Mouse (Mus musculus): ENCODE data around the gene Enah. TPM values are rescaled to one million over a fixed set of nuclear protein-coding genes. Genes with fewer than 3 reads are reported as not detected.

The Enah gene
- polyA plus RNA-seq, 1 experiment from 2014 or later = 167 TPM

- no peak for ATAC-seq
- H3K27me3 ChIP-seq = no peaks in the 10 kb centered on the region
- no peak for TF ChIP-seq CTCF (IDR thresholded peaks at IDR 0.05)
- in situ Hi-C loops (cut with MboI; ENCODE audit: low pct_unique_long_range_greater_than_20kb) = no loop called here
- POLR2A ChIA-PET = interaction anchor here (0.8 kb wide), 1 partner anchor 173 kb away, joined by 3 read pairs; no protein-coding TSS in a partner anchor
- CTCF ChIA-PET = interaction anchor here (0.7 kb wide), 1 partner anchor 94 kb away, joined by 3 read pairs; no protein-coding TSS in a partner anchor
- no peak for DNase-seq (ENCODE audit: low read depth, low spot score)
These were observed 96.4 kb downstream of the Enah start for GRCm38 (mm10) chr1:181923384-181923783.

DNA sequence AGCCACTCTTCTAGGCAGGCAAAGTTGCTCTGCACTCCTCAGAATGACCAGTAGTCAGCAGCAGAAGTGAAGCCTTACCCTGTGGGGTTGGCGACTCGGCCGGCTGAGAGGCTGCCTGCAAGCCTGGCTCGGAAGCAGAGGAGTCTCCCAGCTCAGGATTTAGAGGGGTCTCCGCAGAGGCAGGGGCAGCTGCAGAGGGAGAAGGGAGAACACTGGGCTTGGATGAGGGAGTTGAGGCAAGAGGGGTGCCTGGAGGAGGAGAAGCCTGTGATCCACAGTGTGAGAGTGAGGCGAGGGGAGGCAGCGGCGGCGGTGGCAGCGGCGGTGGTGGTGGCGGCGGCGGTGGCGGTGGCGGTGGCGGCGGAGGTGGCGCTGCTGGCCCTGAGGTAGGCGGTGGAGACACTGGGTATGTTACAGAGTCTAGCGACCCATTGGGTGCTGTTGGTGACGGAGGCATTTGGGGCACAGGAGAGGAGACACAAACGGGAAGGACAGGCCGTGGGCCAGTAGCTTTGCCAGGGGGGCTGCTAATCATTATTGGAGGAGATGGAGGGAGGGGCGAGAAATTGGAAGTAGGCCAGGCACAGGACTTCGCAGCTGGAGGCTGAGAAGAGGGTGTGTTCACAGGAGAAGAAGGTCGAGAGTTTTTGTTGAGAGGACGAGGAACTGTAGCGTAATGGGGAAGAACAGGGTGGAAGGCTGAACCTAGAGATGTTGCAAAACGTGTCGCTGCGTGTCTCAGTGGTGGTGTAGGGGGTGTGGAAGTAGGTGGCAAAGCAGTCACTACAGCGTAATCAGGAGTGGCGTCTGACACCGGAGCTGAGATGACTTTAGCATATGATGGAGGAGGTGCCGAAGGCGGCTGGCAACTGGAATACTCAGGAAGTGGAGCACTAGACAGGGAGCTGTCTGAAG is 98.0 kb downstream of the Enah start:
- ATAC-seq (no peak), DNase-seq (ENCODE audit: low read depth, low spot score) (no peak)
- ChIA-PET CTCF (no interaction called here), POLR2A (no interaction called here)
- H3K27me3 ChIP-seq = no peaks in the 10 kb centered on the region
- TF ChIP-seq CTCF (IDR thresholded peaks at IDR 0.05) = no peak
- in situ Hi-C loops (cut with MboI; ENCODE audit: low pct_unique_long_range_greater_than_20kb) = no loop called here

GRCm38 (mm10) chr1:181911841-181912240 is 107.9 kb downstream of the Enah start:
- TF ChIP-seq CTCF (IDR thresholded peaks at IDR 0.05) = no peak
- ATAC-seq (peak; percentile 39), DNase-seq (ENCODE audit: low read depth, low spot score) (peak; percentile 20)
- POLR2A ChIA-PET = no interaction called here
- H3K27me3 ChIP-seq = no peaks in the 10 kb centered on the region
- CTCF ChIA-PET = interaction anchor here (1.2 kb wide), 1 partner anchor 23 kb away, joined by 4 read pairs; no protein-coding TSS in a partner anchor
- in situ Hi-C loops (cut with MboI; ENCODE audit: low pct_unique_long_range_greater_than_20kb) = no loop called here

- ATAC-seq (no peak), DNase-seq (ENCODE audit: low read depth, low spot score) (no peak)
- in situ Hi-C loops (cut with MboI; ENCODE audit: low pct_unique_long_range_greater_than_20kb) = no loop called here
- ChIA-PET CTCF (interaction anchor here (0.7 kb wide), 1 partner anchor 225 kb away, joined by 3 read pairs; no protein-coding TSS in a partner anchor), POLR2A (no interaction called here)
- TF ChIP-seq CTCF (IDR thresholded peaks at IDR 0.05) = no peak
- no peaks in the 10 kb centered on the region for H3K27me3 ChIP-seq
These were observed 118.0 kb downstream of the Enah start for GRCm38 (mm10) chr1:181901706-181902373.

DNA sequence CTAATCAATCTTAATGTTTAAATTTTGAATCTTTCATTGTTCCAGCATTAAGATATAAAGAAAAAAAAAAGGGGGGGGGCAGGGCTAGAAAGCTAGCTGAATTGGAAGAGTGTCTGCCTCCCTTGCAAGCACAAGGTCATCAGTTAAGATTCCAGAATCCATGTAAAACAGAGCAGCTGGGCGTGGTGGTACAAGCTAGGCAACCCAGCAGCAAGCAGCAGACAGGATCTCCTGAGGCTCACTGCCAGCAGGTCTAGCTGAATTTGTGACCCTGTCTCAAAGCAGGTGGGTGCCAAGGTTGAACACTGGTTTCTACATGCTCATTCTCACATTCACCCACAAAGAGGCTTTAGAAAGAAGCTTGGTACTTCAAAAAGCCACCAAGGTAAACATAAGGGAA is 118.9 kb downstream of the Enah start:
- no peak for TF ChIP-seq CTCF (IDR thresholded peaks at IDR 0.05)
- ATAC-seq (no peak), DNase-seq (ENCODE audit: low read depth, low spot score) (no peak)
- POLR2A ChIA-PET = interaction anchor here (0.7 kb wide), 1 partner anchor 687 kb away, joined by 4 read pairs; no protein-coding TSS in a partner anchor
- no peaks in the 10 kb centered on the region for H3K27me3 ChIP-seq
- CTCF ChIA-PET = interaction anchor here (0.7 to 1.7 kb wide), 3 partner anchors 12 to 226 kb away, joined by 3 to 6 read pairs (median 3); no protein-coding TSS in a partner anchor
- in situ Hi-C loops (cut with MboI; ENCODE audit: low pct_unique_long_range_greater_than_20kb) = no loop called here

DNA sequence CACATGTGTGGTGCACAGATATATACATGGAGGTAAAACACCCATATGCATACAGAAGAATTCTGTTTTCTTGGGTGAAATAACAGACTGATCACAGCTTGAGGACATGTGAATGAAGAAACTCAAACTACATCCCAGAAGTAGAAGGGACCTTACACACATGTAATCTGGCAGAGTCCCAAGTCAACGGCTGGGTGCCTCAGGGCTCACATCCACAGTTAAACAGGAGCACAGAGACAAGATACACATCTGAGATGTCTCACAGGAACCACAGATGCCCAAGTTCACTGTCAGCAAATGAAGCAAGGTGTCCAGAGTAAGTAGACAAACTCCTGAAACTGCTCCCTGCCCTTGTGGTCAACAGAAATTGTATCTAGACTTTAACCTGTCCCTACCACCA is 120.8 kb downstream of the Enah start:
- ChIA-PET POLR2A (interaction anchor here (1.3 kb wide), 1 partner anchor 10 kb away, joined by 3 read pairs; no protein-coding TSS in a partner anchor), CTCF (interaction anchor here (2.5 kb wide), 1 partner anchor 10 kb away, joined by 9 read pairs; no protein-coding TSS in a partner anchor)
- no peak for ATAC-seq
- H3K27me3 ChIP-seq = no peaks in the 10 kb centered on the region
- no peak for DNase-seq (ENCODE audit: low read depth, low spot score)
- in situ Hi-C loops (cut with MboI; ENCODE audit: low pct_unique_long_range_greater_than_20kb) = loop anchor here (25.0 kb wide), 2 partner anchors 438 to 638 kb away; partner anchors contain the start of gene Fbxo28
- no peak for TF ChIP-seq CTCF (IDR thresholded peaks at IDR 0.05)

DNA sequence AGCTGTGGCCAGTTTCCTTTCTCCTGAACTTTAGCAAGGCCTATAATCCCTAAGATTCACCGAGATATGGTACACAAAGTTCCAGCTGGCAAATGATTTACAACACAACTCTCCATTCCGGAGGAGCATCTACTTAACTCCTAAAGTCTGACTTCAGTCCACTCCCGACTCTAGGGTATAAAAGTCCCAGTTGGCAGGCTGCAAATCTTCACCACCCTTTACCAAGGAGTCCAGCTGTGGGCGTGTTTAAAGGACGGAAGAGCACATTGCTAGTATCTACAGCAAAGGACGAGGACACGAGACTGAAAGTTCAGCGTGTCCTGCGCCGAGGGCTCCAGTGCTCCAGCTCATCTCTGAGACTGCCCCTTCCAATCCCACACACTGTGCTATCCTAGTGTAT is 122.8 kb downstream of the Enah start:
- DNase-seq (ENCODE audit: low read depth, low spot score) = no peak
- ChIA-PET POLR2A (no interaction called here), CTCF (interaction anchor here (1.1 to 2.5 kb wide), 2 partner anchors 8 to 218 kb away, joined by 6 to 9 read pairs; no protein-coding TSS in a partner anchor)
- TF ChIP-seq CTCF (IDR thresholded peaks at IDR 0.05) = no peak
- in situ Hi-C loops (cut with MboI; ENCODE audit: low pct_unique_long_range_greater_than_20kb) = loop anchor here (25.0 kb wide), 2 partner anchors 440 to 640 kb away; partner anchors contain the start of gene Fbxo28
- ATAC-seq = no peak
- H3K27me3 ChIP-seq = no peaks in the 10 kb centered on the region

DNA sequence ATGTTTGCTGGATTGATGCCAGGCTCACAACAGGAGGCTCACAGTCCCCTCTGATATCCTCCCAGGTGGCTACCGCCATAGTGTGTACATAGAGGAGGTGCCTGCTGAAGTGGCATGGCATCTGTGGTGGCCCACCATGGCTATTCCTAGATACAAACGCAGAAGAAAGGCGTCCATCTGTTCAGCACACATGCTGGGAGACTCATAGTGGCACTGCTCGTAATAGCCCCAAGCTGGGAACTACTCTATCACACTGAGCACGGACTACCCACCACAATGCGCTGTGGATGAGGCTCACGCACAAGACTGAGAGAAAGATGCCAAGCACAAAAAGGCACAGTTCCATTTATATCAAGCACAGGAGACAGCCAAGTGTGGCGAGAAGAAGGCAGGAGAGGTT is 126.1 kb downstream of the Enah start:
- ChIA-PET POLR2A (interaction anchor here (0.6 kb wide), 1 partner anchor 43 kb away, joined by 5 read pairs; no protein-coding TSS in a partner anchor), CTCF (interaction anchor here (1.4 kb wide), 1 partner anchor 222 kb away, joined by 7 read pairs; no protein-coding TSS in a partner anchor)
- DNase-seq (ENCODE audit: low read depth, low spot score) = no peak
- no peaks in the 10 kb centered on the region for H3K27me3 ChIP-seq
- ATAC-seq = no peak
- TF ChIP-seq CTCF (IDR thresholded peaks at IDR 0.05) = no peak
- in situ Hi-C loops (cut with MboI; ENCODE audit: low pct_unique_long_range_greater_than_20kb) = loop anchor here (25.0 kb wide), 2 partner anchors 444 to 644 kb away; partner anchors contain the start of gene Fbxo28

DNA sequence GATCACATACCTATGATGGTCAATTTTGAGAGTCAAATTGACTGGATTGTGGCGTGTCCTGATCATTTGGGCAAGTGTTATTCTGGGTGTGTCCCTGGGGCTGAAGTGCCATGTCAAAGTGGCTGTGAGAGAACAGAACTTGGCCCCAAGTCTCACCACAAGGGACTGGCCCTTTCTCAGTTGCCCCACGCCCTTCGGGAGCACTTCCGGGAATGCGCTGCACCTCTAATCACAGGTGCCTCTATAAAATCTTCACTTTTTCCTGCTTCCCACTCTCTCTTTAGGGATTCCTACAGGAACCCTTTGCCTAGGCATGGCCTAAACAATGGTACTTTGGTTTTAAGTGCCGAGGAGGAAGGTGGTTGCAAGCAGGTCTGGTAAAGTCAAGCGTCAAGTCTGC is 130.1 kb downstream of the Enah start:
- ChIA-PET POLR2A (interaction anchor here (1.0 kb wide), 1 partner anchor 225 kb away, joined by 3 read pairs; no protein-coding TSS in a partner anchor), CTCF (interaction anchor here (0.9 to 4.1 kb wide), 13 partner anchors 8 to 251 kb away, joined by 3 to 71 read pairs (median 7); partner anchors contain the start of gene Srp9)
- no peak for TF ChIP-seq CTCF (IDR thresholded peaks at IDR 0.05)
- H3K27me3 ChIP-seq = no peaks in the 10 kb centered on the region
- DNase-seq (ENCODE audit: low read depth, low spot score) (no peak), ATAC-seq (no peak)
- in situ Hi-C loops (cut with MboI; ENCODE audit: low pct_unique_long_range_greater_than_20kb) = loop anchor here (5.0 to 25.0 kb wide), 3 partner anchors 228 to 648 kb away; partner anchors contain the start of gene Fbxo28

- TF ChIP-seq CTCF (IDR thresholded peaks at IDR 0.05) = no peak
- no peaks in the 10 kb centered on the region for H3K27me3 ChIP-seq
- POLR2A ChIA-PET = interaction anchor here (0.6 to 1.0 kb wide), 4 partner anchors 10 to 651 kb away, joined by 3 read pairs; no protein-coding TSS in a partner anchor
- no peak for DNase-seq (ENCODE audit: low read depth, low spot score)
- in situ Hi-C loops (cut with MboI; ENCODE audit: low pct_unique_long_range_greater_than_20kb) = loop anchor here (5.0 to 25.0 kb wide), 3 partner anchors 228 to 648 kb away; partner anchors contain the start of gene Fbxo28
- CTCF ChIA-PET = interaction anchor here (0.6 to 4.1 kb wide), 27 partner anchors 8 to 254 kb away, joined by 3 to 71 read pairs (median 4); partner anchors contain the start of gene Srp9
- ATAC-seq = peak; percentile 65
These were observed 131.0 kb downstream of the Enah start for GRCm38 (mm10) chr1:181888801-181889200.

All from Patski (cell line).